Mouse (Mus musculus) heart, postnatal 10 days (tissue): ENCODE measurements around the gene Pdlim4. TPM values are rescaled to one million over a fixed set of nuclear protein-coding genes. Genes with fewer than 3 reads are reported as not detected.
"Not testable (repeated sequence)": the region's sequence is repeated elsewhere in the genome, so short reads cannot be mapped to it uniquely, and the experiment has no call there.

Experiments
- DNase-seq, 2 experiments: peaks; one replicate each; pipeline ENCODE4 v3.0.0; 2021
- intact Hi-C: fragments of 180-260 bp; cut with DNase I; formaldehyde crosslinking; loops from one replicate; pipeline ENCODE4 v1.15.1; 2025
- total RNA-seq, 2 experiments: library from RNA; stranded (reverse); gene quantifications; 2 replicates each; pipeline ENCODE4 v1.2.3; 2021

Gene Pdlim4
- total RNA-seq, 2 experiments from 2014 or later = 23.4 to 28.2 TPM

DNA sequence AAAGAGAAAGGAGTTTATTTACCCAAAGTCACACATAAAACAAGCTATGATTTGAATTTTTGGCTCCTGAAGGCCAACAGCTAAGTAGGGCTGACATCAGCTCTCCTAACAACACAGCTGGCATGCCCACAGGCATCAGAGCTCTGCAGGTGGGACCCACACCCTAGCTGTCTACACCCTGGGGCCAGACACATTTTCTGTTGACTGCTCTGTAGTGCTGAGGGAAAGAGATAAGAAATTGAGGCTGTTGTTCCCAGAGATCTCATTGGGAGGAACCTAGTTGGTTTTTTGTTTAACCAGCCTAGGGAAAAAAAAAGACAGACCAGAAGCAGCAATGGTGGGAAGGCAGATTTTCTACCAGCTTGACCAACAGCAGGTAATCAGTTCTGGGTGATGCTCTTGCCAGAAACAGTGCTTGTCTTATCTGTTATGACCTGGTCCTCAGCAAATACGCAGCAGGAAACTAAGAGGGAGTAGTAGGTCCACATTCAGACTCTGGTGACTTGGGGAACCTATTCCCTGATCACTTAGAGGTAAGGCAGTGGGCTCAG, 42.2 kb downstream of the Pdlim4 start:
- DNase-seq = no peak
- intact Hi-C loops = no loop called here

DNA sequence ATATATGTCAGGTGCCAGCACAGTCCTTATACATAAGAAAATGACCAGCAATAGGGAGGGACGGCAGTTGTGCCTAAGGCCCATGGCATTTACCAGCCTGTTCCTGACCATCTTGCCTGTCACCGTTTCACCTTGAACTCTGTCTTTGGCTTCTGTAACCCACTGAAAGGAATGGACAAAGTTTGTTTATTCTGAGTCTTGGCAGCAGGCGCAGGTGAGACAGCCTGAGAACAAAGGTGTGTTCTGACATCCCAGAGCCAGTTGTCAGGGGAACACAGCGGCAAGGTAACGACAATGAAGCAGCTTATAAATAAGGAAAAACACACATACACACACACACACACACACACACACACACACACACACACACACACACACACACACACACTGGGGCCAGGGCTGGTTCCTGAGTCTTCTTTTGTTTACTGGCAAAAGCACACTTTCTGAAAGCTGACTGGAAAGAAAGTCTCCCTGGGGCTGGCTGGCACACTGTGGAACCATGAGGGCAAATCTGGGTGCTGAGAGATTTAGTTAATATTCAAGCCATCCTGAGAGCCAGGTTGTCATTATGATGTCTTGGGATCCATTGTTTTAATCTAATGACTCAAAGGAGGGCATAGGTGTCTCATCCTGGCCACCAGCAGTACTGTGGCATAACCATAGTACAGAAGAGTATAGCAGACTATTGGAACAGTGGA, 47.3 kb downstream of the Pdlim4 start:
- DNase-seq = no peak
- intact Hi-C loops = no loop called here

DNA sequence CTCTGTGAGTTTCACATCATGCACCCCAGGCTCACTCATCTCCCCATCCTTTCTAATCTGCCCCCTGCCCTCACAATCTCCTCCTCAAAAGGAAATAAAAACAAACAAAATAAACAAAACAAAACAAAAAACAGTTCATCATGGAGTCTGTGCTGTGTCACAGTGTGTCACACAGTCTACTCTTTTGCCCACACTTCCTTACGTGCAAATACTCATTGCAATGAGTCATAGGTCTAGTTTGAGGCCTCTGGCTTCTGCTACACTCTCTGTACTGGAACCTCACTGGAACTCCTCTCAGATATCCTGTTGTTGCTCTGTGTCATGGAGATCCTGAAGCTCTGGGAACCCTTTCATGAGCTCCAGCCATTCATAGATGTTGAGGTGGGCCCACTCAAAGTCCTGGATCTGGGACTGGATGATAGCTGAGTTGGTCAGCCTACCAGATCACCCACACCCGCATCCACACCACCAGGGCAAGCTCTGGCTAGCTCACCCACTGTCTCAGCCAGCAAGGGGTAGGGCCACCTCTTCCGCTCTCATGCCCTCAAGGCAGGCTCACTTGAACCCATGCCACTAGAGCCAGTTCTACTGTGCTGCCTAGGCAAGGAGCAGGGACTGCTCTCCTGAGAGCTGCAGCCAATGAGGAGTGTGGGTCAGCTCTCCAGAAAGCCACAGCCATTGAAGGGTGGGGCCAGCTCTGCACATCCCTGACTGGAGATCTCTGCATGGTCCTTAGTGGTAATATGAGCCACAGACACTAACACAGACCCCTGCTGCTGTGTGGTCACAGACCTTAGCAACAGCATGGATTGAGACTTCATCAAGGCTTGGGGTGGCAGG, 49.7 kb downstream of the Pdlim4 start:
- DNase-seq = no peak
- intact Hi-C loops = no loop called here

DNA sequence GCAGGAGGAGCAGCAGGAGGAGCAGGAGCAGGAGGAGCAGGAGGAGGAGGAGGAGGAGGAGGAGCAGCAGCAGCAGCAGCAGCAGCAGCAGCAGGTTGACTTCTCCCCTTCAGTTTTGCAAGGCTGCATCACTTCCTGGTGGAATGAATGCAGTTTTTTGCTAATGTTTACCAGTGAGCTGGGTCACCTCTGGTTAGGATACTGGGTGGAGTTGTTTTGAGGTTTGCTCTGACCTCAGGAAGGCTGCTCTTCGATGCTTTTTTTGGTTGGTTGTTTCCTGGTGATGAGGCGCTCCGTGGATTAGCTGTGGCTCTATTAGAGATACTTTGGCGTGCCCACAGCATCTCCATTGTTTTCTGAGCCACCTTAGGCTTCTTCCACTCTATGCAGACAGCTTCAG, 51.2 kb downstream of the Pdlim4 start:
- intact Hi-C loops = no loop called here

DNA sequence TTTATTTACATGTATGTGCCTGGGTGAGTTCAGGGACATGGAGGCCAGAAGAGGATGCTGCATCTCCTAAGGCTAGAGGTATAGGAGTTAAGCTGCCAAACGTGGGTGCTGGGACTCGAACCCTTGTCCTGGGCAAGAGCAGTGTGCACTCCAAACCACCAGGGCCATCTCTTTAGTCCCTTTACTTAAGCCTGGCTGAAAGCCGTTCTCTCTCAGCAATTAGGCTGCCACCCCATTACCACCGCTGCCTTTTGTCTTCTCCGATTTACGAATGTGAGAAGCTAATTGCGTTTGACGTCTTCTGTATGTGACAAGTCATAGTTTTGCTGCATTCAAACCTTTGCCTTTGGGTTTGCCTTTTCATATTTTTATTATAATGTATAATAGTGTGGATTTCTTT, 52.8 kb downstream of the Pdlim4 start:
- intact Hi-C loops = no loop called here
- no peak for DNase-seq

More for the DNA sequence above, 51.2 kb downstream of the Pdlim4 start:
- no peak for DNase-seq

DNA sequence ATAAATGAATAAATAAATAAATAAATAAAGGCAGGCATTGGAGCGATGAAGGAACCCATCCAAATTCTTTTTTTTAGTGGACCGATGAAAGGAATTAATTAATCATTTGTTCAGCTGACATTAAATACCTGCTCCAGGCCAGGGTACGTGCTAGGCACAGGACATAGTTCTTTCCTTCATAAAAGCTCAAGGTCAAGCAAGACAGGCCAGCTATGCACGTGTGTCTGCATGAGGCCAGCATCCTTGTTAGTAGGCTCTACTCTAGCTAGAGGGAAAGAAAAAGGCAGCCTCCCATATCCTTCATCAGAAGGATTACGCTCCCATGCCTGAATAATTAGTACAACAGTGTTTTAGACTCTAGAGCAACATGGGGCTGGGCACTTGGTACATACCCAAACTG, 55.9 kb downstream of the Pdlim4 start:
- intact Hi-C loops = no loop called here
- DNase-seq = no peak

DNA sequence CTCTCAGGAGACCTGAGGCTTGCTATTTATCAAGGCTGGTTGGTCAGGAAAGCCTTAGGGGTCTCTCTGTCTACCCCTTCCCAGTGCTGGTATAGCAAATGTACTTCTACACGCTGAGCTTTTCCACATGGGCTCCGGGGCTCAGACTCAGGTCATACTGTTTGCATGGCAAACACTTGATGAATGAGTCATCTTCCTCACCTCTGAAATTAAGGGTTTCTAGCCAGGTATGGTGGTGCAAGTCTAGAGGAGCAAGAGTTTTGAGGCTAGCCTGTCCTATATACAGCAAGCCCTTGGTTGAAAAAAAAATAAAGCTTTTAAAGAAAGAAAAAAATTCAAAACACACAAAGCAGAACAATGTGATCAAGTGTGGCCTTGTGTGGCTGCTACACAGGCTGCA, 57.6 kb downstream of the Pdlim4 start:
- no peak for DNase-seq
- intact Hi-C loops = no loop called here

DNA sequence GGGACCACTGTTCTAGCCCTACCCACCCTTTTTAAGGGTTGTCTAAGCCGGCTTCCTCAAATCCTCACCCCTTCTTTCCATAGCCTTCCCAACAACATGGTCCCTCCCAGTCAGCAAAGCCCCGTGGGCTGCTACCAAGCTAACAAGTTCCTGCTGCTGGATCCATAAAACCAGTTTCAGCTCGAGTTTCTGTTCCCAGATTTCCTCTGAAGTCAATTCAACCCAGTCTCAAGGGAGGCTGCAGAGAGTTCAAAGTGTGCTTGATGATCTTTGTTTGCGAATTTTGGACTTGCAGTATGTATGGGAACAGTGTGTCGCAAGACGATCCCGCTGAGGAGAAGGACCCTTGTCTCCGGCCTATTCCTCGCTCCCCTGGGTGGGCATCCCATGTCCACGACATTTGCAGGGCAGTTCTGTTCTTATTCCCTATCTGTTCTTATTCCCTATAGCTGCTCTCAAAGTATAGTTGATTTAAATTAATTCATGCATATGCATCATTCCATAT, 60.3 kb downstream of the Pdlim4 start:
- DNase-seq = no peak
- intact Hi-C loops = loop anchor here (10.0 kb wide), 1 partner anchor 526 kb away; no protein-coding TSS in a partner anchor

DNA sequence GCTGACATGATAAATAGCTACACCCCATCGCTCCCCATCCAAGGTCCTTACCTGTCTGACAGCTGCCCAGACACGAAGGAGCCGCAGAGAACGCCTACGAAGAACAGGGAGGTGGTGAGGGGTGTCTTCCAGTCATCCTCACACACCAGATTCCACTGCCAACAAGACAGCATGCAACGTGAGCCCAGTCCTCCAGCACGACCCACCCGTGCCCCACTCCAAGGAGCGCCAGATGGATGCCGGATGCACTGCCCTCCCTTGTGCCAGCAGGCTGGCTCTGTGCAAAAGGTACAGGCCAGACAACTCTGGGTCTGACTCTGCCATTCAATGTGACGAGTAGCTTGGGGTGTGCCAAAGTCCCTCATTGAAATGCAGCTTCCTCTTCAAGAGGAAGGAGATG, 61.1 kb downstream of the Pdlim4 start:
- intact Hi-C loops = loop anchor here (10.0 kb wide), 1 partner anchor 527 kb away; no protein-coding TSS in a partner anchor
- no peak for DNase-seq

DNA sequence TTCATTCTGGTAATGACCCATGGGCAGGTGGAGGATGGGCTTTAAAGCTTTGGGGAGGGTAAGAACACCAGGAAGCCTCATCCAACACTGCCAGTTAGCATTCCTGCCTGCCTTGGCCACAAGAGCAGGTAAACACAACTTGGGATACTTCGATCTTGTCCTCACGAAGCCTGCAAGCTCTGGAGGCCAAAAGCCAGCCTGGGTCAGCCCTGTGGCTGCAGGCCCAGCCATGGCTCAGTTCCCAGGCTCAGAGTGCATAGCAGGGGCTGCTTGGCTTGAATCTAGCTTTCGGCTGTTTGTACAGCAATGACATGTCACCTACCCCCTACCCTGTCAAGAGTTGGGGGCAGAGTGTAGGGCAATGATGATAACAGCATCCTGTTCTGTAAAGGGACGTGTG, 61.9 kb downstream of the Pdlim4 start:
- intact Hi-C loops = loop anchor here (10.0 kb wide), 1 partner anchor 528 kb away; no protein-coding TSS in a partner anchor
- DNase-seq = peak; percentile 79 to 82

DNA sequence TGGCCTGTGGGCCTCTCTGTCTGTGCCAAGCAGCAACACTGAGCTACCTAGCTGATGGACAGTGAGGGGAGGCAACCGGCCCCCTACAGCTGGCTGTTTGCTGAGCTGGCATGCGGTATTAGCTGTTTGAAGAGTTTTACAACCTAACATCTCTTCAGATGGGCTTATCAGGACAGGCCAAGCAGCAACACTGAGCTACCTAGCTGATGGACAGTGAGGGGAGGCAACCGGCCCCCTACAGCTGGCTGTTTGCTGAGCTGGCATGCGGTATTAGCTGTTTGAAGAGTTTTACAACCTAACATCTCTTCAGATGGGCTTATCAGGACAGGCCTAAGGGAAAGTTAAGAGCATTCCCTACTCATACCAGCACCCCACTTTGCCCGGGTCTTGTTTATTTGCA, 62.5 kb downstream of the Pdlim4 start:
- not testable (repeated sequence) for DNase-seq
- intact Hi-C loops = loop anchor here (10.0 kb wide), 1 partner anchor 528 kb away; no protein-coding TSS in a partner anchor

Other genes starting within 250 kb of the Pdlim4 start
- 1 to 10 TPM; 1.9 to 2.0 TPM for gene Gm12216, start 209.8 kb downstream of the Pdlim4 start, total RNA-seq
- gene Slc22a5, start 177.4 kb downstream of the Pdlim4 start, total RNA-seq = 10 to 100 TPM; 18.3 to 20.9 TPM
- 1 to 10 TPM; 2.1 to 2.2 TPM for gene Slc22a21, start 88.7 kb downstream of the Pdlim4 start, total RNA-seq
- gene Slc22a4, start 40.9 kb downstream of the Pdlim4 start, total RNA-seq = 1 to 10 TPM; 1.9 to 2.2 TPM
- gene P4ha2, start 31.1 kb upstream of the Pdlim4 start, total RNA-seq = 10 to 100 TPM; 36.8 to 37.0 TPM
- gene Csf2, start 180.7 kb upstream of the Pdlim4 start, total RNA-seq = not detected
- gene Il3, start 198.3 kb upstream of the Pdlim4 start, total RNA-seq = not detected
- under 1 TPM; 0.27 to 0.45 TPM for gene Acsl6, start 234.8 kb upstream of the Pdlim4 start, total RNA-seq